Comparison of ENCODE assay signal across 8 mouse cellular contexts in the genomic region with DNA sequence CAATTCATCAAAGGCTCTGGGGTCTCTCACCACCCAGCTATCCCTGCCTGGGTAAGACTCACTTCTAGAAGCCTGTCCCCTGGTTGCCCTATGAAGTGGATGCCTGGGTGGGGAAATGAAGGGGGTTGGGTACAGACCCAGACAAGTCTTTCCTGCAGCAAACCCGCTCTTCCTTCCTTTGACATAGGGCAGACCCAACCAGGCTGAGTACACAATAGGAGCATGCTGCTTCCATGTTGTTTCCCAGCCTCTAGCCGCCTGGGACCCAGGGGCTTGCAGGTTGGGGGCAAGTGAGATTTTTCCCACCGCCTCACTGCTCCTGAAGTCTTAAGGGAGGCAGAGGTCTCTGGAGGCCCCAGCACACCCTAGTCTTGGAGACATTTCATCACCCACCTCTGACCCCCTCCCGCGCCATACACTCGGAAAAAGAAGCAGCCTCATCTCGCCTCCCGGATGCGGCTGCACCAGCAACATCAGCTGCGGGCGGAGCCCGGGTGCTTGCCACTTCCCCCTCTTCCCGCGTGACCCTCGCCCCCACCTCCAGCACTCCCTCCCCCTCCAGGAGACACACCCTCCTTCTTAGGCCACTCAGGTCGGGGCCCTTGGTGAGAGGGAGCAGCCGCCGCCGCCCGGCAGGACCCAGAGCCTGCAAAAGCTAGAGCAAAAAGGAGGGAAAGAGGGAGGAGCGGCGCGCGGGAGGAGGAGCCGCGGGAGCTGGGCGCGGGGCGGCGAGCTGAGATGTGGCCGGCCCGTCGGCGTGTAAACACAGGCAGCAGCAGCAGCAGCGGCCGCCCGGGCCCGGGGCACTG. TPM values are rescaled to one million over a fixed set of nuclear protein-coding genes. Genes with fewer than 3 reads are reported as not detected.
DNase-seq lines count a peak whose midpoint lies in the region; ATAC-seq and TF ChIP-seq lines count a peak whose summit lies in the region.

Gene Dock11, plus strand, starts transcription at position 746 of the 809 bp plus-strand sequence.

- WGBS in embryonic facial prominence, embryonic 15.5 days, result 24% methylated on average over 26 of the region's 38 CpGs
- 16% methylated on average over 35 of the region's 38 CpGs for WGBS in midbrain, postnatal 0 days

- H3K27ac ChIP-seq in embryonic facial prominence, embryonic 15.5 days (replicated peaks), result peak within 1 kb of the TSS; percentile 48; the same call in 1 of the 2 replicates
- peak within 1 kb of the TSS; percentile 51 for H3K27ac ChIP-seq in midbrain, postnatal 0 days (ENCODE audit: low read depth, low read length)

- peak within 1 kb of the TSS; percentile 37; the same call in 1 of the 2 replicates for H3K9ac ChIP-seq in embryonic facial prominence, embryonic 15.5 days
- peak within 1 kb of the TSS; percentile 51 for H3K9ac ChIP-seq in midbrain, postnatal 0 days (replicated peaks; ENCODE audit: low read length, poor library complexity, severe bottlenecking)

- DNase-seq in A20 (ENCODE audit: low read depth, low spot score) (peak; percentile 77), liver (peak; percentile 53)
- DNase-seq in adrenal gland, postnatal 25 days, result peak; percentile 55
- peak; percentile 63 to 64 for DNase-seq in heart, adult 9 months (ENCODE audit: low spot score in 2 of 2)
- DNase-seq in kidney, adult 9 months, result peak; percentile 21
- DNase-seq in midbrain, postnatal 0 days (ENCODE audit: low spot score), result peak; percentile 49
- peak; percentile 30 to 72 for DNase-seq in spleen, postnatal 10 days (ENCODE audit: low spot score in 2 of 2)

- H3K4me1 ChIP-seq in embryonic facial prominence, embryonic 15.5 days, result no peaks in the 10 kb centered on the region
- H3K4me1 ChIP-seq in midbrain, postnatal 0 days (ENCODE audit: insufficient read depth, low read length), result no peaks in the 10 kb centered on the region

- peak within 1 kb of the TSS; percentile 64 for H3K4me2 ChIP-seq in embryonic facial prominence, embryonic 15.5 days (replicated peaks)
- H3K4me2 ChIP-seq in midbrain, postnatal 0 days (ENCODE audit: low read depth, low read length, poor library complexity, severe bottlenecking), result peak within 1 kb of the TSS; percentile 58

- H3K36me3 ChIP-seq in embryonic facial prominence, embryonic 15.5 days, result no peaks in the 10 kb centered on the region
- no peaks in the 10 kb centered on the region for H3K36me3 ChIP-seq in midbrain, postnatal 0 days (ENCODE audit: insufficient read depth, low read length)

- no peaks in the 10 kb centered on the region for H3K9me3 ChIP-seq in embryonic facial prominence, embryonic 15.5 days (replicated peaks)
- no peaks in the 10 kb centered on the region for H3K9me3 ChIP-seq in midbrain, postnatal 0 days (ENCODE audit: low read length)

- no peak for TF ChIP-seq CTCF in midbrain, postnatal 0 days (IDR thresholded peaks at IDR 0.05)

- H3K27me3 ChIP-seq in embryonic facial prominence, embryonic 15.5 days, result no peaks in the 10 kb centered on the region
- no peaks in the 10 kb centered on the region for H3K27me3 ChIP-seq in midbrain, postnatal 0 days (ENCODE audit: insufficient read depth, low read length)

- H3K4me3 ChIP-seq in embryonic facial prominence, embryonic 15.5 days (replicated peaks), result peak within 1 kb of the TSS; percentile 54
- peak within 1 kb of the TSS; percentile 59 for H3K4me3 ChIP-seq in midbrain, postnatal 0 days (ENCODE audit: low read depth, low read length)

- peak; percentile 73 for ATAC-seq in embryonic facial prominence, embryonic 15.5 days (ENCODE audit: insufficient number of reproducible peaks, low FRiP score, low TSS enrichment, low read depth)
- ATAC-seq in midbrain, postnatal 0 days (ENCODE audit: low FRiP score), result peak; percentile 83

RNA-seq across cellular contexts. Expression of gene Dock11, which starts in this region (rescaled TPM):
- total RNA-seq in adrenal gland, postnatal 25 days (2021), result 5.4 and 5.8 TPM in 2 replicates
- polyA plus RNA-seq in embryonic facial prominence, embryonic 15.5 days (2015; fragmentation: Nextera tagmentation; extraction: Ambion mirVana), result 11.4 and 14.1 TPM in 2 replicates
- total RNA-seq in midbrain, postnatal 0 days (2014; rRNA removed), result 21.4 and 25.8 TPM in 2 replicates
- polyA plus RNA-seq in midbrain, postnatal 0 days (2015; fragmentation: Nextera tagmentation; extraction: Ambion mirVana), result 4.4 and 5.6 TPM in 2 replicates

Comparison
In these comparisons a context has a peak if more than half of its experiments do, and no peak if none do; other contexts are left out.
1. Peak in every context shown above with its lines: DNase-seq, ATAC-seq, H3K4me3 ChIP-seq and H3K27ac ChIP-seq.
2. DNase-seq: peak in every context shown above with its lines; median percentile 77 in A20; 64 in heart, adult 9 months; 55 in adrenal gland, postnatal 25 days; 53 in liver; 51 in spleen, postnatal 10 days; 49 in midbrain, postnatal 0 days; 21 in kidney, adult 9 months.